Mouse (Mus musculus): ENCODE data around the gene Swap70.

DNA sequence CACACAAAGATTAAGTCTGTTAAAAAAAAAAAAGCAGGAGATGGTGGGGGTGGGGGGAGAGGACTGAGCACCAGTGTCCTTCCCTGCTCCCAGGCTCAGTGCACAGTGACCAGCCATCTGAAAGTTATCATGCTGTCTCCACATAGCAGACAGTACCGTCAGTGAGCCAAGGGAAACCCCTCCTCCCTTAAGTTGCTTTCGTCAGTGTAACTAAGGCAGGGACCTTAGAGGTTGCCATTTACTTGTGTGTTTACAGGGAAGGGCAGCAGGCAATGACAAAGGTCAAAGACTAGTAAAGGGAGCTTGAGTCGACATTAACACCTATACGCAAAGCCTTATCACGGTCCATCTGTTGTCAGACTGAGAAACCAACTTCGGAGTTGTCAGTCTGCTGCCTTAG lies 81.4 kb downstream of the Swap70 start:
- no peak for TF ChIP-seq POLR2A (IDR thresholded peaks at IDR 0.05; ENCODE audit: low read depth, low read length)
- TF ChIP-seq CTCF (IDR thresholded peaks at IDR 0.05; ENCODE audit: extremely low read depth, insufficient read length, insufficient replicate concordance, low read depth, low read length), result no peak

Data from small intestine, adult 2 months (tissue).